Mouse (Mus musculus) cerebellum, adult 9-11 months (tissue): ENCODE measurements around the gene Thsd7b.
"Not testable (repeated sequence)": the region's sequence is repeated elsewhere in the genome, so short reads cannot be mapped to it uniquely, and the experiment has no call there.

Experiments
- DNase-seq: peaks from one replicate; pipeline ENCODE4 v3.0.0; 2022

Gene Thsd7b

DNA sequence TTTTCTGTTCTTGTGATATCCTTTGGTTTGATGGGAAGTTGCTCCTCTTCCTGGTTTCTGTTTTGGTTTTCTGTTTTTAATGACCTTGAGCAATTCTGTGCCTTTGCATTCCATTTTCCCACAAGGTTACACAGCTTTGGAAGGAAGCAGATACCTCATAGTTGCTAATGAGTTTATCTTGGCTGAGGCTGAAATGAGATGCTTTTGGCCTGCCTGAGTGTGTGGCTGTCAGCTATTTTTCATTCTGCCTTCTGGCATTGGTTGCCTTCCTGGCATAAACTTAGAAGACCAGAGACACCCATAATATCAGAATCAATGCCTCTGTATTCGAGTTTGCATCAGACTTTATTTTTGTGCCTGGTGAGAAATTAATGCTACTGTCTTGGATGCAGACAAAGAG, 614.8 kb downstream of the Thsd7b start:
- DNase-seq, result no peak

DNA sequence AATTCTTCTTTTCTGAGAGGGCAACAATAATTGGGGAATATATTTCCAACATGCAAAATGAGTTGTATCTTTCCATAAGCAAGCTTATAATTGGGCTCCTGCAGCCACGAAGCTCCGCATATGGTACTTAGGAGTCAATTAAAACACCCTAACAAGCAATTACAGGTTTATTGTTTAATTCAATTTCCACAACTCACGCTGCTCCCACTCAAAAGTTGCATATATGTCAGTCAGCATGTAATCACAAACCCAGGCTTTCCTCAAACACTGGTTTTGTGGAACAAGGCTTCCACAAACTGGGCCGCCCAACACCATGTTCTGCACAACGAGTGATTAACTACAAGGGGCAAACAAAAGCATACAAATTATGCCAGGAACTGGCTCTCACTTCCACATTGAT, 625.0 kb downstream of the Thsd7b start:
- no peak for DNase-seq

- DNase-seq, result no peak
Observed at GRCm38 (mm10) chr1:129915484-129915883, 642.4 kb downstream of the Thsd7b start.

DNA sequence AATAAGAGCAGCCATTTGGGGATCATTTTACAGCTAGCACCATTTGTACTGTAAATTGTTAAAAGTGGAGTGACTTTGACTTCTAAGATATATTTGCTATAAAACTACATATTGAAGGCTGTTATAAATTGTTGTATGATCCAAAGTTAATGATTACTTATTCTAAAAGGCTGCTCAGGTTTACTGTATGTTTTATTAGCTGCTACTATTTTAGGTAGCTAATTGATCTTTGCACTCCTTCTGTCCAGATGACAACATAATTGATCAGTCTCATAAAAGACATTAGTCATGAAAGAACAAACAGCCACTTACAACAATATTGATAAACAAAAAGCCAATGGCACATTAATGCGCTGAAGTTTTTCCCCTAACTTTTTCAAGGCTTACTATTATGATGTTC, 644.5 kb downstream of the Thsd7b start:
- no peak for DNase-seq

- DNase-seq, result no peak
Observed at GRCm38 (mm10) chr1:129919385-129919784, 646.3 kb downstream of the Thsd7b start.

DNA sequence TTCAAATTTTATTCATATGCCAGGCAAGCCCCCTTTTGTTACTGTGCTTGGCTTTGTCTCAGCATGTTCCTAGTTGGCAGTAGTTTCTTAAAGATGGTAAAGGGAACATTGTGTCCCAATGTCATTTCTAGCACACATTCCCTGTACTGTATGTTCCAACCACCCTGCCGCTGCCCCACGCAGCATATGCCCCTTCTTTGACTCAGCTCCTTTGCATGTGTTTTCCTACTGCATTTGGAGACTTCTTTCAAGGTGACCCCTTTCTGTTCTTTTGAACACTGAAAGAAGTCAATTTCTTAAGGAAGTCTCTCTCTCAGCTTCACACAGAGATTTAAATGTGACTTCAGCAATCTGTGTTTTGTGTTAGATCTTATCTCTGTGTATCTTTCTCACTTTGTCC, 657.9 kb downstream of the Thsd7b start:
- no peak for DNase-seq

GRCm38 (mm10) chr1:129943116-129943515, 670.0 kb downstream of the Thsd7b start:
- no peak for DNase-seq

DNA sequence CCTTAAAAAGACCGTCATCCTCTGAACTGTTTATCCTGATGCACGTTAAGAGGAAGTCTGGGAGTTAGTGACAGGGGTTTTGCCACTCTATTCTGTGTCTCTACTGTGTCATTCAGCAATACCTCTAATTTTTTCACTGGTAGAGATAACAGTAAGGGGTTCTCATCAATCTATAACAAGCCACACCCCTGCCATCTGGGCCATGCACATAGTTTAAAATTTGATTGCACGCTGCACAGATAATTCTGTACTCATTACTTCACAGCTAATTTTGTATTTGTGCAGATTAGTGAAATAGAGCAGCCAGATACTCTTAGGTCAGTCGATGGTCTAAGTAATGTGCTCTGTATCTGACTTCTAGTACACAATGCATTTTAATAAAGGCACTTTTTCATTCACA, 673.9 kb downstream of the Thsd7b start:
- no peak for DNase-seq

DNA sequence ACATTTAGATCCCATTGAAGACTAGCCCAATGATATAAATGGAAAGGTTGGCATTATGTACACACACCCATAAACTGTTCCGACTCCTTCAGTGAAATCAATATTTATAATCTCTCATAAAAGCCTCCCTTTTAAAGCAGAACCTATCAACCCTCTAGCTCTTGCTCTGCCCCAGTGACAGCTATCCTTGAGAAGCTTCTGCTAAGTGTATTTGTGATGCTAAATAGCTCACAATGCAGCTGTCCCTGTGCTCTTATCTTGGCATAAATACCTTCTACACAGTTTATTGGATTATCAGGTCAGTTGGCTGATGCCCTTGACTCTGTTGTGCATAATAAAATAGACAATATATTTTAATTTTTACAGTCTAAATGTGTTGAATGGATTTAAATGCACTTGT, 682.4 kb downstream of the Thsd7b start:
- no peak for DNase-seq

DNA sequence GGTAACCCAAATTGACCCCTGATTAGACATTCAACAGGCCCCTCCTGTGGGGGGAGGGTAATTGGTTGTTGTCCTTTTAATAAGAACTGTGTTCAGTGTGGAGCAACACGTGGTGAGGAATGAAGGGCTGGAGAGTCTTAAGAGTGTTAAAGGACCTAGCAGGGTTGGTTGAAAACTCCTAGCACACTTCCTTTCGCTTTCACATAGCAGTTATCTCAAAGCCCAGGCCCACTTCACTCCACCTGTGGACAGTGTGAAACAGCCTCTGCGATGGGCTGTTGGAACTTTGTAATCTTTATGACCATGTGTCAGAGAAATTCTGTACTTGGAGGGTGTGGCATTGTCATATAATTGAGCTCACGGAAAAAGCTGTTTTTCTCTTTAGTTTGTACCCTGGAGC, 683.5 kb downstream of the Thsd7b start:
- DNase-seq, result no peak

DNA sequence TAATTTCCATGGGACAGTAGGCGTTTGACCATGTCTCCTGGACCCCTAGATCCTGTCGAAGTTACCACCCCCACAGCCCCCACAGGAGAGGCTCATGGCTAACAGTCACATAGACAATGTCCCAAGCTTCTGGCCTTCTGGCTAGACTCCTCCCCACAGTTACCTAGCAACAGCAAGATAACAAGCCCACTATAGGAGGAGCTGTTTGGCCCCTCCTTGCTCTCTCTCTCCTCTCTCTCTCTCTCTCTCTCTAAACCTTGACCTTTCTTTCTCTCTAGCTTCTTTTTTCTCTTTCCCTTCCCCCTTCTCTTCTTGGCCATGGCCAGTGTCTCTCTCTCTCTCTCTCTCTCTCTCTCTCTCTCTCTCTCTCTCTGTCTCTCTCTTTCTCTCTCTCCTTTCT, 686.2 kb downstream of the Thsd7b start:
- not testable (repeated sequence) for DNase-seq

DNA sequence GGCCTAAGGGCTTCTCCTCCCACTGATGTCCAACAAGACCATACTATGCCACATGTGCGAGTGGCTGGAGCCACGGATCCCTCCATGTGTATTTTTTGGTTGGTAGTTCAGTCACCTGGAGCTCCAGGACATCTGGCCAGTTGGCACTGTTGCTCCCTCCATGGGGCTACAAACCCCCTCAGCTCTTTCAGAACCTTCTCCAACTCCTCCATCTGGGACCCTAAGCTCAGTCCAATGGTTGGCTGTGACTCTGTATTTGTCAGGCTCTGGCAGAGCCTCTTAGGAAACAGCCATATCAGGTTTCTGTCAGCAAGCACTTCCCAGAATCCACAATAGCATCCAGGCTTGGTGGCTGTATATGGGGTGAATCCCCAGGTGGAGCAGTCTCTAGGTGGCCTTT, 690.1 kb downstream of the Thsd7b start:
- no peak for DNase-seq

DNA sequence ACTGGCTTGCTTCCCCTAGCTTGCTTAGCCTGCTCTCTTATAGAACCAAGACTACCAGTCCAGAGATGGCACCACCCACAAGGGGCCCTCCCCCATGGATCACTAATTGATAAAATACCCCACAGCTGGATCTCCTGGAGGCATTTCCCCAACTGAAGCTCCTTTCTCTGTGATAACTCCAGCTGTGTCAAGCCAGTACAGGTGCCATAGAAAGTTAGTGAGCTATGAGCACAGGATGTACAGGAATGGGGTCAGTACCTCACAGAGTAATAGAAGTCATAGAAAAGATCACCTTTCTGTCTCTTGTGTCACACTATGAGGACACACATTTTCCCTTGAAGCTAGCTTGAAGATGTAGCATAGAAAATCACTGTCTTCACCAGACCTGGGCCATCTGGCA, 716.1 kb downstream of the Thsd7b start:
- DNase-seq, result not testable (repeated sequence)

GRCm38 (mm10) chr1:129990821-129991220, 717.7 kb downstream of the Thsd7b start:
- no peak for DNase-seq

DNA sequence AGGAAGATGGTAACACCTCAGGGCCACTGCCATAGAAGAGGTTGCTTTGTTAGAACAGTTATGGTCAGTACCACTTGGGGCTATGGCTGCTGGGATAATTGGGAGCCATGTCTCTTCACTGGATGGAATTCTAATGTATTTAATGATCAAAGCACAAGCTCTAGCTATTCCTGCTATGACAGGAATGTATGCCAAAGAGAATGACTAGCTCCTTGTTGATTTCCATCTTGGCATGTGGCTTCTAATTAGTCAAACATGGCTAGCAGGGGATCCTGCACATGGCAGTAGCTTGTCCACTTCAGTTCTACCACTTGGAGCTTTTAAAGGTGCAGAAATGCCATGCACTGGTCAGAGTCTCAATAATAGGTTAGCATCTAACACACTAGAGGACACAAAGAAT, 781.9 kb downstream of the Thsd7b start:
- DNase-seq, result no peak

DNA sequence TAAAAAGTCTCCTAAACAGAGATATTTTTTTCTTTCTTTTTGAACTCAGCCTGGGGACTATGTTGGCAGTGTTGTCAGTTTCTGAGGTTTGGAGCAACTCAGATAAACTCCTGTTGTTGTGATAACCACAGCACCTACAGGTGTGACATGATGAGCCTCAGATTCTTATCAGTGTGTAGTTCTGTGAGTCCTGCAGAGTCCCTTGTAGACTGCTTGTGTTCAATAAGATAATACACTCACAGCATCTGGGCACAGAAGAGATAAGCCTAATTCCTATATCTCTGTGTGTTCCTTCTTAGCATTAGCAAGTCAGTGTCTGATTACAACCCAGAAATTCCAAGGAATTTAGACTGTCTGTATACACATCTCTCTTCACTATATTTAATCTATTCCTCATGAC, 789.0 kb downstream of the Thsd7b start:
- DNase-seq, result no peak

DNA sequence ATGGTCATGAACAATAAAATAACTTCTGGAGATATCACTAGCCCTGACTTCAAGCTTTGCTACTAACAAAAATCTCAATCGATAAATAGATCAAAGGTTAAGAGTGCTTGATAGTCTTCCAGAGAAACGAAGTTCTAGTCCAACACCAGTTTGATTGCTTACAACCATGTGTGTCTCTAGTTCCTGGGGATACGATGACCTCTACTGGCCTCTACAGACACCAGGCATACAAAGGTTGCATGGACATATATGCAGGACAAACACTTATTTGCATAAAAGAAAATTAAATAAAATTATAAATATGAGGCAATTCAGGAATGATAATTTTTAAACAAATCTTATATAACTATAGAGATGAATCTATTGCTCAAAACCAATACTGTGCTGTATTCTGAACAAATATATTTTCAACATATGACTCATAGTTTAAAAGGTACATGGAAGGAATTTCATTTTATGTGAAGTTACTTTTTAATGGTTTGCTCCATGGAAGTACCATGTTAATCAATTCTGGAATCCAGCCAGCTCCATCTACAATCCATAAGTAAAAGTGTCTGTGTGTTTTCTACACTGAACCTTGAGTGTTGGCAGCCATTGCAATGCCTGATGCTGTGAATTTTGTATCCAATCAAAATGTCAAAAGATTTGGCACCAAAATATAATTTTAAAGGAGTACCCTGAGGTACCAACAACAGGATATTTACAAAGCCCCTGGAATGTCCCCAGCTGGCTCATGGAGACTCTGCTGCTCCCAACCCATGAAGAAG, 793.3 kb downstream of the Thsd7b start:
- DNase-seq, result no peak

DNA sequence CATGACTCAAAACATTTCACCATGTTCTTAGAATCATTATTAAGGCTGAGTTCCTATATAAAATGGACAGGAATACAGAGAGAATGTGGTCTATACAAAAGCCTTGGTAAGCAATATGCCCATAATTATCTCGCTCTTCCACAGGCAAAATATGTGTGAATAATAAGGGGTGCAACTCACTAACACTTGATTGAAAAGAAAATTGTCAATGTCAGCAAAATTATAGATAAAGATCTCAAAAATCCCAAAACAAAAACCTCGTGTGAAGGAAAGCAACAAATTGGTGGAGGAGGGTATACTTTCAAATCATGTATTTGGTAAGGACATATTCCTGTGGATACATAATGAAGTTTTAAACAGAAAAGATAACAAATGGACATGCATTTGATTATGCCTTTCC, 810.7 kb downstream of the Thsd7b start:
- no peak for DNase-seq

GRCm38 (mm10) chr1:130085207-130085606, 812.1 kb downstream of the Thsd7b start:
- DNase-seq, result no peak

GRCm38 (mm10) chr1:130085910-130086309, 812.8 kb downstream of the Thsd7b start:
- no peak for DNase-seq

- DNase-seq, result no peak
Observed at GRCm38 (mm10) chr1:130099227-130099626, 826.1 kb downstream of the Thsd7b start.

DNA sequence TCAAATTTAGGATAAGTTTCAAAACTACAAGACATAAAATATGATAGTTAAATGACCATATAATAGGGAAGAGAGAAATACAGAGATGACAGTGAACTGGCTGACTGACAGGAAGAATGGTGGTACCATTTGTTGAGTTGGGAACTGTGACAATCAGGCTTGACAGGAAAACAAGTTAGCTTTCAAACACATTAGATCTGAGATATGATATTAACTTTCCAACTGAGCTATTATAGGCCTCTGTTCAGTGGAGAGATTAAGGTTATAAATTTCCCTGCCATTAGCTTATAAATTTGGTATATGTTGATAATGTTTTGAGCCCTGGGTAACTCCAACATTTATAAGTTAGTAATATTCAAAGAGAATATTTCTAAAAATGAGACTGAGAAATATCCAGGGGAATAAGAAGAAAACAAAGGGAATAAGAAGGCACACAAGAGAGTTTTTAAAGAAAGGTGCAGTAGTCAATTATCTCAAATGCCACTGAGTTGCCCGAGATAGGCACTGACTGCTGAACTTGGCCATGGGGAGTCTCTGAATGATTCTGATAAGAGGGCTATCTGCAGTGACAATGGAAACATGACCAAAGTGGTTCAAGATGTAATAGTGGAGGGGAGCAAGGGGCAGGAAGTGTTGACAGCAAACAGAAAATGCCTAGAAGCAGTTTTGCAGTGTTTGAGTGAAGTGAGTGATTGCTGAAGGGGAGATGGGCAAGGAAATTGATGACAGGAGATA, 839.6 kb downstream of the Thsd7b start:
- DNase-seq, result no peak

GRCm38 (mm10) chr1:130113549-130113948, 840.4 kb downstream of the Thsd7b start:
- no peak for DNase-seq

DNA sequence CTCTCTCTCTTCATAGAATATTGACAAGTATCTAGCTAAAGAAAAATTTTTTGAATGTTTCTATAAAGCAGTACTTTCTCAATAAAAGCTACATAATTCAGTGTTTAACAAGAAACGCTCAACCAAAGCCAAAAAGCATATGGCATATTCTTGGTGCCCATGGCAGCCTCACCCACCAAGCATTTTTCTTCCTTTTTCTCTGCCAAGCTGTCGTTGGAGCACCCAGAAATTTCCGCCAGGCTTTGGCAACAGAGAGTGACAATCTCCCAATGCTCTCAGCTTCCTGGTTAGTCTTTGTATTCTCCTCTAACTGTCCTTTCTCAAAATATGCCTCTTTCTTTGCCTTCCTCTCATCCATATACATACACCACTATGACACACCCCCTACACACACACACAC, 857.8 kb downstream of the Thsd7b start:
- DNase-seq, result no peak

GRCm38 (mm10) chr1:130166187-130166586, 893.1 kb downstream of the Thsd7b start:
- DNase-seq, result no peak
